Mouse (Mus musculus) bone marrow, adult 2 months (tissue): ENCODE measurements around the gene Efcab3.

Experiments used
- CTCF ChIP-seq: fragments of 200-500 bp; IDR thresholded peaks from 2 replicates; pipeline ENCODE4 v1.5.1; 2011; ENCODE audit warnings: low read length, control low read depth; ENCODE audit not compliant: control insufficient read depth, insufficient read depth
- POLR2A ChIP-seq: fragments of 200-500 bp; IDR thresholded peaks from 2 replicates; pipeline ENCODE4 v1.6.1; 2011; ENCODE audit warnings: low read depth, mild to moderate bottlenecking, control low read depth, low read length, borderline replicate concordance; ENCODE audit not compliant: control insufficient read depth

GRCm38 (mm10) chr11:105149353-105149752 is 86.0 kb downstream of the Efcab3 start:
- TF ChIP-seq POLR2A (no peak), CTCF (no peak)
